Mouse (Mus musculus): Measurements from ENCODE around the gene Thbd. TPM values are rescaled to one million over a fixed set of nuclear protein-coding genes. Genes with fewer than 3 reads are reported as not detected.

The Thbd gene
- 17.5 and 17.9 TPM in 2 replicates for polyA plus RNA-seq (2015; fragmentation: Nextera tagmentation; extraction: Ambion mirVana)

- peak within 1 kb of the TSS; percentile 79 for H3K4me2 ChIP-seq (replicated peaks; ENCODE audit: low read depth)
- peak within 1 kb of the TSS; percentile 52 for H3K9ac ChIP-seq (ENCODE audit: low read length)
- no peaks in the 10 kb centered on the region for H3K9me3 ChIP-seq (ENCODE audit: control insufficient read depth, low read length)
- ATAC-seq (ENCODE audit: low FRiP score, low TSS enrichment) (peak; percentile 67), DNase-seq (ENCODE audit: low spot score) (peak; percentile 60)
- peaks cover 5% of the 10 kb centered on the region for H3K4me1 ChIP-seq (replicated peaks; ENCODE audit: control insufficient read depth, insufficient read depth)
- no peaks in the 10 kb centered on the region for H3K36me3 ChIP-seq (ENCODE audit: control insufficient read depth, insufficient read depth, low read length)
- TF ChIP-seq CTCF (IDR thresholded peaks at IDR 0.05; ENCODE audit: low read depth): no peak
- TF ChIP-seq EP300 (optimal IDR thresholded peaks at IDR 0.05): no peak
- peak within 1 kb of the TSS; percentile 46 for H3K4me3 ChIP-seq (ENCODE audit: low read depth, low read length)
- 4% methylated on average over 35 of the region's 35 CpGs for WGBS
- peak within 1 kb of the TSS; percentile 71 for H3K27ac ChIP-seq (replicated peaks)
- 0 out of 2 replicates have a peak, but pooled peaks cover 2% of the 10 kb centered on the region for H3K27me3 ChIP-seq (ENCODE audit: control insufficient read depth, insufficient read depth, low read length)
Measured at GRCm38 (mm10) chr2:148407870-148408760, at the start of gene Thbd. Gene Thbd, minus strand, starts transcription at chr2:148408188.

- TF ChIP-seq EP300 (optimal IDR thresholded peaks at IDR 0.05) (no peak), CTCF (IDR thresholded peaks at IDR 0.05; ENCODE audit: low read depth) (no peak)
- Histone ChIP-seq H3K36me3 (ENCODE audit: control insufficient read depth, insufficient read depth, low read length) (no peaks in the 10 kb centered on the region), H3K4me1 (replicated peaks; ENCODE audit: control insufficient read depth, insufficient read depth) (no peaks in the 10 kb centered on the region), H3K9me3 (ENCODE audit: control insufficient read depth, low read length) (no peaks in the 10 kb centered on the region), H3K4me2 (replicated peaks; ENCODE audit: low read depth) (no peak overlapping the region), H3K27me3 (ENCODE audit: control insufficient read depth, insufficient read depth, low read length) (no peaks in the 10 kb centered on the region), H3K27ac (replicated peaks) (no peak overlapping the region), H3K4me3 (ENCODE audit: low read depth, low read length) (no peak overlapping the region), H3K9ac (ENCODE audit: low read length) (no peak overlapping the region)
- ATAC-seq (ENCODE audit: low FRiP score, low TSS enrichment) (no peak), DNase-seq (ENCODE audit: low spot score) (no peak)
Measured at GRCm38 (mm10) chr2:148455341-148455740, 47.4 kb upstream of the Thbd start.

GRCm38 (mm10) chr2:148454014-148454542 is 46.1 kb upstream of the Thbd start:
- no peak for TF ChIP-seq EP300 (optimal IDR thresholded peaks at IDR 0.05)
- no peak for TF ChIP-seq CTCF (IDR thresholded peaks at IDR 0.05; ENCODE audit: low read depth)

GRCm38 (mm10) chr2:148453061-148453460 is 45.1 kb upstream of the Thbd start:
- 81% methylated on average over 3 of the region's 3 CpGs for WGBS
- Histone ChIP-seq H3K9ac (ENCODE audit: low read length) (no peak overlapping the region), H3K27me3 (ENCODE audit: control insufficient read depth, insufficient read depth, low read length) (no peaks in the 10 kb centered on the region), H3K4me3 (ENCODE audit: low read depth, low read length) (no peak overlapping the region), H3K9me3 (ENCODE audit: control insufficient read depth, low read length) (no peaks in the 10 kb centered on the region), H3K4me1 (replicated peaks; ENCODE audit: control insufficient read depth, insufficient read depth) (no peaks in the 10 kb centered on the region), H3K36me3 (ENCODE audit: control insufficient read depth, insufficient read depth, low read length) (no peaks in the 10 kb centered on the region), H3K27ac (replicated peaks) (no peak overlapping the region), H3K4me2 (replicated peaks; ENCODE audit: low read depth) (no peak overlapping the region)
- no peak for ATAC-seq (ENCODE audit: low FRiP score, low TSS enrichment)
- TF ChIP-seq CTCF (IDR thresholded peaks at IDR 0.05; ENCODE audit: low read depth) (no peak), EP300 (optimal IDR thresholded peaks at IDR 0.05) (no peak)
- no peak for DNase-seq (ENCODE audit: low spot score)

More at GRCm38 (mm10) chr2:148454014-148454542, 46.1 kb upstream of the Thbd start:
- ATAC-seq (ENCODE audit: low FRiP score, low TSS enrichment): no peak
- Histone ChIP-seq H3K9ac (ENCODE audit: low read length) (no peak overlapping the region), H3K9me3 (ENCODE audit: control insufficient read depth, low read length) (no peaks in the 10 kb centered on the region), H3K36me3 (ENCODE audit: control insufficient read depth, insufficient read depth, low read length) (no peaks in the 10 kb centered on the region), H3K4me2 (replicated peaks; ENCODE audit: low read depth) (no peak overlapping the region), H3K27me3 (ENCODE audit: control insufficient read depth, insufficient read depth, low read length) (no peaks in the 10 kb centered on the region), H3K4me3 (ENCODE audit: low read depth, low read length) (no peak overlapping the region), H3K27ac (replicated peaks) (no peak overlapping the region), H3K4me1 (replicated peaks; ENCODE audit: control insufficient read depth, insufficient read depth) (no peaks in the 10 kb centered on the region)
- DNase-seq (ENCODE audit: low spot score): no peak
- 80% methylated on average over 4 of the region's 4 CpGs for WGBS

GRCm38 (mm10) chr2:148451498-148451897 is 43.5 kb upstream of the Thbd start:
- no peak overlapping the region for H3K4me3 ChIP-seq (ENCODE audit: low read depth, low read length)
- WGBS: 61% methylated on average over 5 of the region's 5 CpGs
- no peak for ATAC-seq (ENCODE audit: low FRiP score, low TSS enrichment)
- no peaks in the 10 kb centered on the region for H3K9me3 ChIP-seq (ENCODE audit: control insufficient read depth, low read length)
- no peak overlapping the region for H3K4me2 ChIP-seq (replicated peaks; ENCODE audit: low read depth)
- no peaks in the 10 kb centered on the region for H3K27me3 ChIP-seq (ENCODE audit: control insufficient read depth, insufficient read depth, low read length)
- H3K27ac ChIP-seq (replicated peaks): 0 out of 2 replicates have a peak overlapping the region, but pooled peaks have one; percentile 20
- H3K36me3 ChIP-seq (ENCODE audit: control insufficient read depth, insufficient read depth, low read length): no peaks in the 10 kb centered on the region
- TF ChIP-seq EP300 (optimal IDR thresholded peaks at IDR 0.05) (no peak), CTCF (IDR thresholded peaks at IDR 0.05; ENCODE audit: low read depth) (no peak)
- H3K9ac ChIP-seq (ENCODE audit: low read length): no peak overlapping the region
- no peak for DNase-seq (ENCODE audit: low spot score)
- H3K4me1 ChIP-seq (replicated peaks; ENCODE audit: control insufficient read depth, insufficient read depth): no peaks in the 10 kb centered on the region

- no peak for ATAC-seq (ENCODE audit: low FRiP score, low TSS enrichment)
- no peak for TF ChIP-seq CTCF (IDR thresholded peaks at IDR 0.05; ENCODE audit: low read depth)
- no peak for TF ChIP-seq EP300 (optimal IDR thresholded peaks at IDR 0.05)
- Histone ChIP-seq H3K9ac (ENCODE audit: low read length) (no peak overlapping the region), H3K4me3 (ENCODE audit: low read depth, low read length) (no peak overlapping the region), H3K4me1 (replicated peaks; ENCODE audit: control insufficient read depth, insufficient read depth) (no peaks in the 10 kb centered on the region), H3K4me2 (replicated peaks; ENCODE audit: low read depth) (no peak overlapping the region), H3K36me3 (ENCODE audit: control insufficient read depth, insufficient read depth, low read length) (no peaks in the 10 kb centered on the region), H3K27me3 (ENCODE audit: control insufficient read depth, insufficient read depth, low read length) (no peaks in the 10 kb centered on the region), H3K9me3 (ENCODE audit: control insufficient read depth, low read length) (no peaks in the 10 kb centered on the region), H3K27ac (replicated peaks) (no peak overlapping the region)
- DNase-seq (ENCODE audit: low spot score): no peak
- 44% methylated on average over 5 of the region's 5 CpGs for WGBS
Measured at GRCm38 (mm10) chr2:148450616-148451015, 42.6 kb upstream of the Thbd start.
